Mouse (Mus musculus) MEL (cell line): ENCODE data around the gene Lsp1. TPM values are rescaled to one million over a fixed set of nuclear protein-coding genes. Genes with fewer than 3 reads are reported as not detected.

Experiments
- DNase-seq: peaks from one replicate; pipeline ENCODE4 v3.0.0; 2011; ENCODE audit warnings: low read depth, low spot score
- H3K27ac ChIP-seq: 2 replicates; pipeline ENCODE4 v1.5.1; 2012; ENCODE audit warnings: low read depth, mild to moderate bottlenecking, control low read depth, low read length, moderate library complexity; ENCODE audit not compliant: control insufficient read depth
- H3K27me3 ChIP-seq, 2 experiments: fragments of 150-350 bp in 1 of 2; sonication (generic) in 1 of 2; 2 replicates each; pipeline ENCODE4 v1.6.1; 2012; ENCODE audit warnings: low read length in 2 of 2, mild to moderate bottlenecking in 2 of 2, improper control_type of control experiment in 1 of 2, moderate library complexity in 1 of 2; ENCODE audit not compliant: insufficient read depth in 2 of 2, control insufficient read depth in 1 of 2
- H3K36me3 ChIP-seq, 2 experiments: 2 replicates each; pipeline ENCODE4 v1.6.1; 2012 to 2014; ENCODE audit warnings: low read length in 2 of 2, improper control_type of control experiment in 1 of 2, inconsistent platforms in 1 of 2, mild to moderate bottlenecking in 1 of 2; ENCODE audit not compliant: insufficient read depth in 2 of 2, control insufficient read depth in 1 of 2
- H3K4me1 ChIP-seq, 2 experiments: fragments of 150-350 bp in 1 of 2; sonication (generic) in 1 of 2; 2 replicates each; pipeline ENCODE4 v1.6.1; 2012; ENCODE audit warnings: low read length in 2 of 2, improper control_type of control experiment in 1 of 2, mild to moderate bottlenecking in 1 of 2; ENCODE audit not compliant: insufficient read depth in 2 of 2, control insufficient read depth in 1 of 2
- H3K4me3 ChIP-seq, 2 experiments: fragments of 150-350 bp in 1 of 2; sonication (generic) in 1 of 2; 2 replicates each; pipeline ENCODE4 v1.5.1; 2012; ENCODE audit warnings: low read depth in 2 of 2, low read length in 2 of 2, mild to moderate bottlenecking in 2 of 2, moderate library complexity in 2 of 2, control low read depth in 1 of 2, improper control_type of control experiment in 1 of 2; ENCODE audit not compliant: control insufficient read depth in 1 of 2, insufficient read depth in 1 of 2
- H3K79me2 ChIP-seq: 2 replicates; pipeline ENCODE4 v1.6.1; 2012; ENCODE audit warnings: mild to moderate bottlenecking, low read length, moderate library complexity; ENCODE audit not compliant: control insufficient read depth, poor library complexity, insufficient read depth
- H3K9ac ChIP-seq: 2 replicates; pipeline ENCODE4 v1.6.1; 2012; ENCODE audit warnings: low read depth, mild to moderate bottlenecking, control low read depth, low read length, moderate library complexity; ENCODE audit not compliant: control insufficient read depth, poor library complexity, severe bottlenecking
- H3K9me3 ChIP-seq: fragments of 150-350 bp; sonication (generic); replicated peaks from 2 replicates; pipeline ENCODE4 v1.6.1; 2012; ENCODE audit warnings: mild to moderate bottlenecking, low read length, improper control_type of control experiment, moderate library complexity; ENCODE audit not compliant: insufficient read depth
- CHD1 ChIP-seq: IDR thresholded peaks from 2 replicates; pipeline ENCODE4 v1.6.1; 2012; ENCODE audit warnings: low read depth, mild to moderate bottlenecking, inconsistent platforms, low read length, improper control_type of control experiment
- CHD2 ChIP-seq: IDR thresholded peaks from 2 replicates; pipeline ENCODE4 v1.6.1; 2011; ENCODE audit warnings: low read length, improper control_type of control experiment
- CTCF ChIP-seq, 3 experiments: IDR thresholded peaks in 2 of 3; conservative IDR thresholded peaks in 1 of 3; 2 replicates each; pipeline ENCODE4 v1.5.1; 2011 to 2012; ENCODE audit warnings: low read length in 3 of 3, low read depth in 2 of 3, mild to moderate bottlenecking in 2 of 3, improper control_type of control experiment in 1 of 3, inconsistent platforms in 1 of 3, mixed read lengths in 1 of 3, moderate library complexity in 1 of 3; ENCODE audit not compliant: control insufficient read depth in 1 of 3, insufficient read depth in 1 of 3, poor library complexity in 1 of 3, severe bottlenecking in 1 of 3
- E2F4 ChIP-seq: IDR thresholded peaks from 2 replicates; pipeline ENCODE4 v1.6.1; 2011; ENCODE audit warnings: low read depth, low read length, improper control_type of control experiment, borderline replicate concordance
- EP300 ChIP-seq, 2 experiments: IDR thresholded peaks; 2 replicates each; pipeline ENCODE4 v1.6.1; 2011; ENCODE audit warnings: improper control_type of control experiment in 2 of 2, low read length in 2 of 2, low read depth in 1 of 2, mild to moderate bottlenecking in 1 of 2
- GATA1 ChIP-seq: IDR thresholded peaks from 2 replicates; pipeline ENCODE4 v1.6.1; 2011; ENCODE audit warnings: low read depth, low read length, improper control_type of control experiment
- JUND ChIP-seq: IDR thresholded peaks from 2 replicates; pipeline ENCODE4 v1.6.1; 2011; ENCODE audit warnings: low read depth, mild to moderate bottlenecking, improper control_type of control experiment, low read length
- MAFK ChIP-seq: IDR thresholded peaks from 2 replicates; pipeline ENCODE4 v1.6.1; 2011; ENCODE audit warnings: low read depth, mild to moderate bottlenecking, low read length, improper control_type of control experiment, borderline replicate concordance
- MAX ChIP-seq: IDR thresholded peaks from 2 replicates; pipeline ENCODE4 v1.6.1; 2011; ENCODE audit warnings: low read length, improper control_type of control experiment
- MAZ ChIP-seq: IDR thresholded peaks from 2 replicates; pipeline ENCODE4 v1.6.1; 2012; ENCODE audit warnings: low read depth, mild to moderate bottlenecking, inconsistent platforms, low read length, improper control_type of control experiment
- MYC ChIP-seq: IDR thresholded peaks from 2 replicates; pipeline ENCODE4 v1.6.1; 2011; ENCODE audit warnings: low read depth, mild to moderate bottlenecking, low read length, improper control_type of control experiment, moderate library complexity
- NELFE ChIP-seq: IDR thresholded peaks from 2 replicates; pipeline ENCODE4 v1.6.1; 2011; ENCODE audit warnings: low read depth, low read length, improper control_type of control experiment
- NRF1 ChIP-seq: IDR thresholded peaks from 2 replicates; pipeline ENCODE4 v1.6.1; 2014; ENCODE audit warnings: low read depth, mild to moderate bottlenecking, inconsistent platforms, low read length, improper control_type of control experiment, moderate library complexity; ENCODE audit not compliant: poor library complexity, insufficient read depth, severe bottlenecking
- POLR2A ChIP-seq, 2 experiments: IDR thresholded peaks; 2 replicates each; pipeline ENCODE4 v1.6.1; 2011 to 2012; ENCODE audit warnings: low read length in 2 of 2, mild to moderate bottlenecking in 2 of 2, control low read depth in 1 of 2, improper control_type of control experiment in 1 of 2, low read depth in 1 of 2, moderate library complexity in 1 of 2; ENCODE audit not compliant: control insufficient read depth in 1 of 2, insufficient read depth in 1 of 2, poor library complexity in 1 of 2
- RAD21 ChIP-seq: IDR thresholded peaks from 2 replicates; pipeline ENCODE4 v1.6.1; 2011; ENCODE audit warnings: mild to moderate bottlenecking, low read depth, low read length, improper control_type of control experiment
- SIN3A ChIP-seq: IDR thresholded peaks from 2 replicates; pipeline ENCODE4 v1.6.1; 2012; ENCODE audit warnings: low read length, improper control_type of control experiment, inconsistent platforms
- SMC3 ChIP-seq: IDR thresholded peaks from 2 replicates; pipeline ENCODE4 v1.6.1; 2011; ENCODE audit warnings: low read depth, low read length, improper control_type of control experiment
- TBP ChIP-seq: IDR thresholded peaks from 2 replicates; pipeline ENCODE4 v1.8.0; 2011; ENCODE audit warnings: low read depth, low read length, improper control_type of control experiment
- TCF12 ChIP-seq: IDR thresholded peaks from 2 replicates; pipeline ENCODE4 v1.6.1; 2014; ENCODE audit warnings: low read depth, mild to moderate bottlenecking, inconsistent platforms, low read length, improper control_type of control experiment, moderate library complexity
- UBTF ChIP-seq: IDR thresholded peaks from 2 replicates; pipeline ENCODE4 v1.6.1; 2012; ENCODE audit warnings: low read depth, mild to moderate bottlenecking, inconsistent platforms, low read length, improper control_type of control experiment, moderate library complexity, borderline replicate concordance; ENCODE audit not compliant: insufficient read depth
- USF1 ChIP-seq: IDR thresholded peaks from 2 replicates; pipeline ENCODE4 v1.6.1; 2014; ENCODE audit warnings: low read depth, mild to moderate bottlenecking, inconsistent platforms, low read length, improper control_type of control experiment, moderate library complexity
- ZC3H11A ChIP-seq: IDR thresholded peaks from 2 replicates; pipeline ENCODE4 v1.6.1; 2012; ENCODE audit warnings: low read depth, mild to moderate bottlenecking, inconsistent platforms, low read length, improper control_type of control experiment
- ZMIZ1 ChIP-seq: IDR thresholded peaks from 2 replicates; pipeline ENCODE4 v1.6.1; 2012; ENCODE audit warnings: low read depth, mild to moderate bottlenecking, inconsistent platforms, low read length, improper control_type of control experiment, moderate library complexity
- polyA plus RNA-seq, 2 experiments: library from polyadenylated mRNA; stranded (reverse) in 1 of 2; unstranded in 1 of 2; fragments of >175 nt in 1 of 2; fragments of >200 nt in 1 of 2; gene quantifications; 2 replicates each; pipeline versions ENCODE4 v1.2.1 to v1.2.4; 2012; ENCODE audit warnings: low replicate concordance in 2 of 2, low read depth in 1 of 2; ENCODE audit not compliant: insufficient read length in 2 of 2, insufficient read depth in 1 of 2, missing spikeins in 1 of 2
- total RNA-seq: library from RNA; depleted of rRNA; stranded (reverse); fragments of 300-350 nt; gene quantifications from 2 replicates; pipeline ENCODE4 v1.2.3, GENCODE M21; 2012

Gene Lsp1
- total and polyA plus RNA-seq, 3 experiments, result not detected

DNA sequence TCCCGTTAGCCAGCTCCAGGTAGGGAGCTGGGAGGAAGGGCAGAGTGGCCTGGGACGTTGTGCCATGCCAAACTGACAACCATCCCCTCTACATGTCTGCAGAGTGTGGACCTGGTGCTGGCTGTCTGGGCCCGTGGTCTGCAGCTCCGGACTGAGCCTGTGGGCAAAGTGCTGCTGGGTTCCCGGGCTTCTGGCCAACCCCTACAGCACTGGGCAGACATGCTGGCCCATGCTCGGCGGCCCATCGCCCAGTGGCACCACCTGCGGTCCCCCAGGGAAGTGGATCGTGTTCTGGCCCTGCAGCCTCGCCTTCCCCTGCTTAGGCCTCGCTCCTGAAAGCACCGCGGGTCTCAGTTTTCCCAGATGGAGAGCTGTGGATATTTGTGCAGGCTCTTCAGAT is 20.6 kb upstream of the Lsp1 start:
- H3K4me1 ChIP-seq, result peaks cover 0 to 3% of the 10 kb centered on the region in 2 experiments; a peak in 2 of 4 replicates
- TF ChIP-seq JUND (no peak), CTCF (IDR thresholded peaks at IDR 0.05 in 2 of 3, conservative IDR thresholded peaks at IDR 0.05 in 1 of 3; ENCODE audit: control insufficient read depth in 1 of 3, insufficient read depth in 1 of 3, low read depth in 2 of 3, low read length in 3 of 3, poor library complexity in 1 of 3, severe bottlenecking in 1 of 3) (no peak), TBP (no peak), ZC3H11A (no peak), MYC (no peak), USF1 (no peak), NRF1 (no peak), TCF12 (no peak), SIN3A (no peak), MAZ (no peak), NELFE (no peak), EP300 (IDR thresholded peaks at IDR 0.05; ENCODE audit: low read depth in 1 of 2, low read length in 2 of 2) (no peak), MAFK (no peak), UBTF (no peak), GATA1 (no peak), CHD2 (no peak), ZMIZ1 (no peak), CHD1 (no peak), E2F4 (no peak), POLR2A (IDR thresholded peaks at IDR 0.05; ENCODE audit: control insufficient read depth in 1 of 2, insufficient read depth in 1 of 2, low read depth in 1 of 2, low read length in 2 of 2, poor library complexity in 1 of 2) (no peak)
- H3K9me3 ChIP-seq, result no peaks in the 10 kb centered on the region
- no peak overlapping the region for H3K27ac ChIP-seq
- DNase-seq, result no peak
- no peak overlapping the region for H3K4me3 ChIP-seq
- no peak overlapping the region for H3K9ac ChIP-seq
- 0 out of 4 replicates have a peak, but pooled peaks cover 0 to 2% of the 10 kb centered on the region in 2 experiments for H3K36me3 ChIP-seq
- H3K79me2 ChIP-seq, result no peaks in the 10 kb centered on the region
- H3K27me3 ChIP-seq, result no peaks in the 10 kb centered on the region

DNA sequence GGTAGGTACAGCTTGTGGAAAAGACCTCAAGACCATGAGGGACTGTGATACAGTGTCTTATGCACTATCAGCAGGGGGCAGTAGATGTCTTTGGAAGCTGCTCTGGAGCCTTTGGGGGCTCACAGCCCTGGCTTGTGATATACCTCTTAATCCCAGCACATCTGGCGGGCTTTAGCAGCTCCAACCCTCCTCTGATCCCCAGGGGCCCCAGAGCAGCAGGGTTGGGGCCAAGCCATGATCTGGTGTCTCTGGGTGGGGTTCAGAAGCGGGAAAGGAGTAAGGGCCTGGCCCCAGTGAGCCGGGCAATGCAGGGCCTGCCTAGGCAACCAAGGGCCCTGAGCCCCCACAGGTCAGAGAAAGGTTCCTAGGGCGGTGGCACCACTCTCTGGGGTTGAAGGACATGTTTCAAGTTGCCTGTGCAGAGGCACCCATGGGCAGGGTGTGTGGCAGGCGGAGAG is 19.9 kb upstream of the Lsp1 start:
- Histone ChIP-seq H3K79me2 (no peaks in the 10 kb centered on the region), H3K36me3 (0 out of 4 replicates have a peak, but pooled peaks cover 0 to 2% of the 10 kb centered on the region in 2 experiments), H3K27me3 (no peaks in the 10 kb centered on the region), H3K4me3 (no peak overlapping the region), H3K4me1 (peaks cover 0 to 3% of the 10 kb centered on the region in 2 experiments; a peak in 2 of 4 replicates), H3K9ac (no peak overlapping the region), H3K27ac (no peak overlapping the region), H3K9me3 (no peaks in the 10 kb centered on the region)
- TF ChIP-seq RAD21, result peak; percentile 53
- no peak for TF ChIP-seq MAX
- peak; percentile 54 for TF ChIP-seq SMC3
- no peak for TF ChIP-seq ZMIZ1
- peak; percentile 40 to 52 (median 50); a peak in 5 of 6 replicates for TF ChIP-seq CTCF (IDR thresholded peaks at IDR 0.05 in 2 of 3, conservative IDR thresholded peaks at IDR 0.05 in 1 of 3; ENCODE audit: control insufficient read depth in 1 of 3, insufficient read depth in 1 of 3, low read depth in 2 of 3, low read length in 3 of 3, poor library complexity in 1 of 3, severe bottlenecking in 1 of 3)
- DNase-seq, result peak; percentile 28
